Mouse (Mus musculus) neutrophil, adult 83 days (primary cell): ENCODE results near the gene Cd69. TPM values are rescaled to one million over a fixed set of nuclear protein-coding genes. Genes with fewer than 3 reads are reported as not detected.

Experiments used
- total RNA-seq, 2 experiments: library from RNA; stranded (reverse); gene quantifications; one replicate each; pipeline ENCODE4 v1.2.4; 2023

The Cd69 gene
- total RNA-seq: 10 to 100 TPM; 44.3 to 67.3 TPM

GRCm38 (mm10) chr6:129275220-129275619 is at the start of gene Cd69:
Gene Cd69, minus strand, starts transcription at chr6:129275436.

Other genes starting within 250 kb of the Cd69 start
- gene Klrb1f, start 229.5 kb downstream of the Cd69 start, total RNA-seq: 10 to 100 TPM; 16.6 to 17.5 TPM
- gene Clec2e, start 174.5 kb downstream of the Cd69 start, total RNA-seq: under 1 TPM in 1 of 2 experiments, not detected in 1; 0.15 TPM
- 10 to 100 TPM; 51.9 to 56.2 TPM for gene Clec2d, start 94.8 kb downstream of the Cd69 start, total RNA-seq
- not detected for gene 4922502D21Rik, start 56.4 kb upstream of the Cd69 start, total RNA-seq
- gene Clec12a, start 67.3 kb upstream of the Cd69 start, total RNA-seq: 100 to 1,000 TPM; 195 to 199 TPM
- not detected for gene Clec12b, start 110.4 kb upstream of the Cd69 start, total RNA-seq
- gene Clec1b, start 121.9 kb upstream of the Cd69 start, total RNA-seq: 1 to 10 TPM; 6.6 to 7.2 TPM
- 1 to 10 TPM; 2.6 to 3.0 TPM for gene Clec9a, start 133.4 kb upstream of the Cd69 start, total RNA-seq
- under 1 TPM; 0.26 to 0.46 TPM for gene Clec1a, start 176.6 kb upstream of the Cd69 start, total RNA-seq
- 10 to 100 TPM; 39.0 to 42.5 TPM for gene Olr1, start 231.7 kb upstream of the Cd69 start, total RNA-seq
- gene Tmem52b, start 237.1 kb upstream of the Cd69 start, total RNA-seq: 1 to 10 TPM in 1 of 2 experiments, under 1 TPM in 1; 0.77 to 1.5 TPM